ENCODE assay signal across 7 mouse cellular contexts in the genomic region with DNA sequence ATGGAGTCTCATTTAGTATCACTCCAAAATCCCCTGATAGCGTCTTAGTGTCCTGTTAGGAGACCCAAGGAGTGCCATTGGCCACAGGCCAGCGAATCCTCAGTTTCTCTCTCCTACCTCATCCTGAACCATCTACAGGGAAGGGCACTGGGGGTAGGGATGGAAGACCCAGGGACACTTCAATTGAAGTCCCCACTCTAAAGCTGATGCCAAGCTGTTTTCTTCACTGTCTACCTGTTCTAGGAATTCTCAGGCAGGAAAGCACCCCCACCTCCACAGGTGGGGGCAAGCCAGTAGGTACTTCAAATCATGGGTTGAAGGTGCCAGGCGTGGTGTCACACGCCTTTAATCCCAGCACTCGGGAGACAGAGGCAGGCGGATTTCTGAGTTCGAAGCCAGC.
"Had no signal": no experiment of that assay in that cellular context is flagged by ENCODE, and none has a peak within 500 bp of the region (broad histone marks: within the 10 kb centered on the region; RNA-seq: fewer than 3 reads in every experiment).

No protein-coding gene starts in this region.

- DNase-seq: liver, postnatal 0 days; lung, adult 2 months; lung, postnatal 14 days; lung, postnatal 36 days; thymus, adult 2 months; thymus, postnatal 25 days; thymus, postnatal 4 days had no signal
